Mouse (Mus musculus): ENCODE data around the gene Pcca.

Pcca gene

DNA sequence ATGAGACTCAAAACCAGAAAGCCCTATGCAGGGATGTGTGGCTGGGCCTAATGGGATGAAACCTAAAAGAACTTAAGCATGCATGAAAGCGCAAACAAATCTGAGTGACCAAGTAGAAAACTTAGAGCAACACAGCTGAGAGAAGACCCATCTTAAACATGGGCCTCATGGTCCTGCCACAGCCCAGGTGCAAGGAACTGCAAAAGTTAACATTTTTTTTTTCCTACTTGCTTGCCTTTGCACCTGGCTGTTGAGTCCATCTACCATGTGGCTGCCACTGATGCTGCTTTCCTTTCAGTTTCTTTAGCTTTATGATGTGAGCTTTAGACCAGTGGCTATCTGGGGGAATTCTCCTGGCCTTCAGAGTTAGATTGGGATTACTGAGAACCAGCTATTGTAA, 383.6 kb downstream of the Pcca start:
- DNase-seq (ENCODE audit: low read depth, low spot score), result no peak

DNA sequence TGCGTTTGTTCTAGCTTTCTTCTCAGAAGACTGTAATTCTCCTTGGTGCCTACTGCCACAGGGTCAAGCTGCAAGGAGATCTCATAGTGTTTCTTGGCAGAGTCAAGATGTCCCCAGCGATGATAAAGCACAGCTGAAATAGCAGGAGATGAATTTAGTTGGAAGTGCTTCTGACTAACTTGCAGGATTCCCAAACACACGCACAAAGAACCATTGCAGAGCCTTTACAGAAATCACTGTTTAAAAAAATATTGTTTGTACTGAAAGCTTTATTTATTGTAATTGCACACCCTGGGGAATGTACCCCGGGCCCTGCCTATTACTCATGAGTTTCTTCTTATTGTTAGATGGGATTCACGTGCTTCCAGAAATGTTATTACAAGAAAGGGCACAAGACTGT, 385.9 kb downstream of the Pcca start:
- no peak for DNase-seq (ENCODE audit: low read depth, low spot score)

DNA sequence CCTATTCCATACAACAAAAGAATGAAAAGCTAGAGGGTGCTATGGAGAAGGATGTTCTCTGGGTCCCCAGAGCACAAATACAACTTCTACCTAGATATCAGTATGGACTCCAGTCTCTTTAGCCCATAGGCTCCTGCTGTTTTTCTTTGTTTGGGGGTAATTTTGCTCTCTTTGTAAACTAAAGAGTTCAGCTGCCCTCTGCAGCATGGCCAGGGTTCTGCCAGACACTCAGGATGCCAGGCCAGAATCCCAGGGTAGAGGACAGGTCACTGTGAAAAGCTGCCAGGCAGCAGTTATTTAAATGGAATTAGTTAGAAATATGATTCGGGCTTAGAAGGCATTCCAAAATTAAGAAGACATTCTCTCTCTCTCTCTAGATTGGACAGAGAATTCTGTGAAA, 402.3 kb downstream of the Pcca start:
- no peak for DNase-seq (ENCODE audit: low read depth, low spot score)

Data from WW6 (cell line).